Mouse (Mus musculus) lung, adult 2 months (tissue): ENCODE measurements at regions not wholly inside any gene's neighbourhood (a gene's known extent, or its start where the extent isn't known, plus 50 kb on each side); places are given as distances from the start of the nearest gene placed in this dataset.

ENCODE experiments used
- CTCF ChIP-seq: fragments of 200-500 bp; IDR thresholded peaks from 2 replicates; pipeline ENCODE4 v1.5.1; 2011; ENCODE audit warnings: mild to moderate bottlenecking, low read length, control low read depth; ENCODE audit not compliant: insufficient read depth
- POLR2A ChIP-seq: fragments of 200-500 bp; IDR thresholded peaks from 2 replicates; pipeline ENCODE4 v1.6.1; 2011; ENCODE audit warnings: low read depth, mild to moderate bottlenecking, control low read depth, low read length, borderline replicate concordance; ENCODE audit errors: extremely low read depth

DNA sequence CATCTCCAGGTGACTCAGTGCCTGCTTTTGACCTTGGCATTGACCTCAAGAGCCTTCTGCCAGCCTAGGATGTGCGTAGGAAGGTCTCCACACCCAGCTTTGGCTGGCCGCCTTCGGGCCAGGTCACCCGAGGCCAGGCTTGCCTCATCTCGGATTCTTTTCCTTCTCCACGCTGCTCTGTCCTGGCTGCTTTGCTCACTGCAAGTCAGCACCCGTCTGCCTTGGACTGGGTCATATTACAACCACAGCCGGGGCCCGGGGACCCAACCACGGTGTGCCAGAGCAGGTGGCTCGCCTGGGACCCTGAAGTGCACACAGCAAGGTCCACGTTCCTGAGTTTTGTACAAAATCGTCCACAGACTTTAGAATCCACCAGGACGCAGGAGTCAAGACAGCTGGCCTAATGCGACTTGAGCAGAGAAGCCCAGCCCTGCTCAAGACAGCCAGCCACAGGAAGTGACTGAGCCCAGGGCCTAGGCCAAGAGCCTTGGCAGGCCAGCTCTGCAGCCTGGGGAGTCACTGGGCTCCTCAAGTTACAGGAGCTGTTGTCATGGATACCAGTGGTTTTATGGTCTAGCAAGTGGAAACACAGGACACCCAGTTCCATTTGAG lies 66.1 kb downstream of the Gm26897 start:
- TF ChIP-seq POLR2A (no peak), CTCF (no peak)
